Mouse (Mus musculus) stomach, embryonic 14.5 days (tissue): ENCODE results near the gene Atxn7. TPM values are rescaled to one million over a fixed set of nuclear protein-coding genes. Genes with fewer than 3 reads are reported as not detected.

Experiments
- ATAC-seq: fragments of 200-750 bp; cut with Nextera tagmentation; 2 replicates; pipeline ENCODE4 v1.8.0; 2017; ENCODE audit warnings: low read depth, moderate TSS enrichment; ENCODE audit not compliant: insufficient number of reproducible peaks, insufficient read depth, low FRiP score
- H3K27ac ChIP-seq: fragments of 300-500 bp; sonication (generic); 2 replicates; pipeline ENCODE4 v1.5.1; 2014; ENCODE audit warnings: mild to moderate bottlenecking, low read length, moderate library complexity, mixed read lengths
- H3K27me3 ChIP-seq: fragments of 300-500 bp; sonication (generic); 2 replicates; pipeline ENCODE4 v1.6.1; 2014; ENCODE audit warnings: low read length, control low read depth, mixed read lengths; ENCODE audit not compliant: control insufficient read depth, insufficient read depth
- H3K36me3 ChIP-seq: fragments of 300-500 bp; sonication (generic); 2 replicates; pipeline ENCODE4 v1.6.1; 2014; ENCODE audit warnings: mild to moderate bottlenecking, control low read depth, low read length, moderate library complexity, mixed read lengths; ENCODE audit not compliant: control insufficient read depth, insufficient read depth
- H3K4me1 ChIP-seq: fragments of 300-500 bp; sonication (generic); 2 replicates; pipeline ENCODE4 v1.6.1; 2014; ENCODE audit warnings: low read length, control low read depth, mixed read lengths; ENCODE audit not compliant: control insufficient read depth, insufficient read depth
- H3K4me2 ChIP-seq: fragments of 300-500 bp; sonication (generic); replicated peaks from 2 replicates; pipeline ENCODE4 v1.6.1; 2014; ENCODE audit warnings: low read depth, low read length, control low read depth
- H3K4me3 ChIP-seq: fragments of 300-500 bp; sonication (generic); 2 replicates; pipeline ENCODE4 v1.5.1; 2014; ENCODE audit warnings: low read depth, low read length, control low read depth
- H3K9ac ChIP-seq: fragments of 300-500 bp; sonication (generic); replicated peaks from 2 replicates; pipeline ENCODE4 v1.6.1; 2014; ENCODE audit warnings: low read depth, mild to moderate bottlenecking, control low read depth, low read length, moderate library complexity, mixed read lengths
- H3K9me3 ChIP-seq: fragments of 300-500 bp; sonication (generic); 2 replicates; pipeline ENCODE4 v1.6.1; 2016; ENCODE audit warnings: low read depth, low read length, control low read depth; ENCODE audit not compliant: control insufficient read depth
- WGBS: fragments of 180-500 bp; shearing (Covaris S2); extraction: QIAGEN DNeasy Blood & Tissue Kit; methylation state at CpG from one replicate; pipeline ENCODE4 v1.1.7; 2014; 5-methylcytosine and 5-hydroxymethylcytosine counted together
- polyA plus RNA-seq: library from polyadenylated mRNA; unstranded; fragments of >200 nt; fragmentation: Nextera tagmentation; extraction: Ambion mirVana; gene quantifications from 2 replicates; pipeline ENCODE4 v1.2.1, GENCODE M21; 2014

Atxn7 gene
- 7.2 and 8.1 TPM in 2 replicates for polyA plus RNA-seq

- peak; percentile 70 for ATAC-seq
- WGBS: 3% methylated on average over 47 of the region's 56 CpGs
- Histone ChIP-seq H3K4me1 (peaks cover 9% of the 10 kb centered on the region), H3K4me2 (peak within 1 kb of the TSS; percentile 59), H3K27ac (peak within 1 kb of the TSS; percentile 93), H3K36me3 (no peaks in the 10 kb centered on the region), H3K4me3 (peak within 1 kb of the TSS; percentile 76), H3K27me3 (no peaks in the 10 kb centered on the region), H3K9ac (peak within 1 kb of the TSS; percentile 99), H3K9me3 (no peaks in the 10 kb centered on the region)
Measured at GRCm38 (mm10) chr14:13961401-13962112, at the start of gene Atxn7, which contains the start of gene Thoc7. Gene Atxn7, plus strand, starts transcription at chr14:13961440. Gene Thoc7, minus strand, starts transcription at chr14:13961852.

GRCm38 (mm10) chr14:13914387-13915082 lies 46.7 kb upstream of the Atxn7 start, which contains the start of gene Gm281:
Gene Gm281, minus strand, starts transcription at chr14:13914478.
- no peaks in the 10 kb centered on the region for H3K4me1 ChIP-seq
- H3K4me2 ChIP-seq: no peak within 1 kb of the TSS
- no peak within 1 kb of the TSS for H3K9ac ChIP-seq
- ATAC-seq: no peak
- 45% methylated on average over 1 of the region's 1 CpGs for WGBS
- H3K9me3 ChIP-seq: no peaks in the 10 kb centered on the region
- H3K36me3 ChIP-seq: no peaks in the 10 kb centered on the region
- H3K27me3 ChIP-seq: no peaks in the 10 kb centered on the region
- H3K4me3 ChIP-seq: no peak within 1 kb of the TSS
- no peak within 1 kb of the TSS for H3K27ac ChIP-seq

DNA sequence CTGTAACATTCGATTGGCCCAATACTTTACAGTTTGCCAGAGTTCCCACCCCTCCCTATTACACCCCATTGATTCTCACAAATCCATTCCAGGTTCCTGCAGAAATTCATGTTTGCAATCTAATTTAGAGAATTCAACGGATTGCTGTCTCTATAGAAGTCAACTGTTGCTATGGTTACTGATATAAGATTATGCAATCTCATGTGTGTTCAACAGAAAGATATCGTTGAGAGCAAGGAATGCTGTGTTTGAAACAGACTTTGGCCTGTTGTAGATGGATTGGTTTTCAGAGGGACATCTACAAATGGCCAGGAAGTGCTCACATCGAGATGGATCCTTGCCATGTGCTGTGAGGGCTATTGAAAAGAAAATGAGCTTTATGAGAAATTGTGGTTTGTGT lies 46.0 kb upstream of the Atxn7 start:
- H3K27ac ChIP-seq: no peak overlapping the region
- 61% methylated on average over 4 of the region's 4 CpGs for WGBS
- no peak for ATAC-seq
- no peaks in the 10 kb centered on the region for H3K4me1 ChIP-seq
- no peak overlapping the region for H3K9ac ChIP-seq
- H3K4me3 ChIP-seq: no peak overlapping the region
- no peak overlapping the region for H3K4me2 ChIP-seq
- H3K9me3 ChIP-seq: no peaks in the 10 kb centered on the region
- H3K27me3 ChIP-seq: no peaks in the 10 kb centered on the region
- H3K36me3 ChIP-seq: no peaks in the 10 kb centered on the region

DNA sequence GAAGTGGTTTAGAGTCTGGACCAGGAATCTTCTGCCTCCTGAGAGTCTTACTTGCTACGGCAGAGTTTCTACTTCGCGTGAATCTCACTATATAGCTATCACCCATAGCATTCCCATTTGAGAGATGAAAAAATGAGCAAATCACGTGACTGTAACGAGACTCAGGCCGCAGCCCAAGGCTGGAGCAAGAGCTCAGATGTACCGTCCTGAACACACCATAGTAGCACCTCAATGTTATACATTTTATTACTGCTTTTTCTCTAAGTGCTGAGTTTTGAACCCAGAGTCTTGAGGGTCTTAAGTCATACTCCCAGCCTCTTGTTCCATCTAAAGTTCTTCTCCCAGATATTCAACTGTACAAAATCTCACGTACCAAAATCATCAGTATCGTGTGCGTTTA lies 44.0 kb upstream of the Atxn7 start:
- H3K4me2 ChIP-seq: no peak overlapping the region
- H3K4me1 ChIP-seq: no peaks in the 10 kb centered on the region
- no peak overlapping the region for H3K9ac ChIP-seq
- H3K36me3 ChIP-seq: no peaks in the 10 kb centered on the region
- ATAC-seq: no peak
- H3K27me3 ChIP-seq: no peaks in the 10 kb centered on the region
- 89% methylated on average over 10 of the region's 10 CpGs for WGBS
- no peak overlapping the region for H3K27ac ChIP-seq
- no peak overlapping the region for H3K4me3 ChIP-seq
- H3K9me3 ChIP-seq: no peaks in the 10 kb centered on the region

DNA sequence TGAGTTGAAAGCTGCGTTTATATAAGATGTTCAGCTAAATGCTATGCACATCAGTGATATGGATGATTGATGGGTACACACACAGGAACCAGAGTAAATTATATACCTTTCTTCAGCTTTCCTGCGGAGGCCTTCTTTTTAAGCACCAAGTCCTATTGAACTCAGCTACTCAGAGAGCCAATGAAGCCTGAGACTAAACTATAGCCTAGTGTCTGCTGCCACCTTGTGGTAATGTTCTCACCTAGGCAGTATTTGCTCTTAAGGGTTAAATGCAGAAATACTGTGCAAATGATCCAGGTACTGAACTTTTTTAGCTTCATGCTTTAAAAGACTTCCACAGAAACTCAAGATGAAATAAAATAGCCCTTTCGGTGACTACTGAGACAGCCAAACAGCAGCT lies 43.6 kb upstream of the Atxn7 start:
- H3K4me3 ChIP-seq: no peak overlapping the region
- no peaks in the 10 kb centered on the region for H3K4me1 ChIP-seq
- H3K27ac ChIP-seq: no peak overlapping the region
- no peak overlapping the region for H3K4me2 ChIP-seq
- ATAC-seq: peak; percentile 53; the same call in 1 of the 2 replicates
- H3K36me3 ChIP-seq: no peaks in the 10 kb centered on the region
- no peaks in the 10 kb centered on the region for H3K27me3 ChIP-seq
- no peak overlapping the region for H3K9ac ChIP-seq
- 28% methylated on average over 3 of the region's 3 CpGs for WGBS
- no peaks in the 10 kb centered on the region for H3K9me3 ChIP-seq

GRCm38 (mm10) chr14:13933290-13934051 lies 27.8 kb upstream of the Atxn7 start:
- H3K36me3 ChIP-seq: no peaks in the 10 kb centered on the region
- 0 out of 2 replicates have a peak overlapping the region, but pooled peaks have one; percentile 10 for H3K9ac ChIP-seq
- H3K27ac ChIP-seq: no peak overlapping the region
- H3K9me3 ChIP-seq: peaks cover 2% of the 10 kb centered on the region; the same call in 1 of the 2 replicates
- 23% methylated on average over 31 of the region's 31 CpGs for WGBS
- peak; percentile 49; the same call in 1 of the 2 replicates for ATAC-seq
- H3K4me3 ChIP-seq: peak overlapping the region; percentile 21
- peak overlapping the region; percentile 52 for H3K4me2 ChIP-seq
- no peaks in the 10 kb centered on the region for H3K27me3 ChIP-seq
- no peaks in the 10 kb centered on the region for H3K4me1 ChIP-seq

GRCm38 (mm10) chr14:13934052-13934371 lies 27.2 kb upstream of the Atxn7 start:
- Histone ChIP-seq H3K27ac (no peak overlapping the region), H3K9ac (no peak overlapping the region), H3K4me3 (peak overlapping the region; percentile 21; the same call in 1 of the 2 replicates), H3K9me3 (peaks cover 2% of the 10 kb centered on the region; the same call in 1 of the 2 replicates), H3K4me1 (no peaks in the 10 kb centered on the region), H3K27me3 (no peaks in the 10 kb centered on the region), H3K4me2 (peak overlapping the region; percentile 52), H3K36me3 (no peaks in the 10 kb centered on the region)
- WGBS: 34% methylated on average over 5 of the region's 5 CpGs
- no peak for ATAC-seq

DNA sequence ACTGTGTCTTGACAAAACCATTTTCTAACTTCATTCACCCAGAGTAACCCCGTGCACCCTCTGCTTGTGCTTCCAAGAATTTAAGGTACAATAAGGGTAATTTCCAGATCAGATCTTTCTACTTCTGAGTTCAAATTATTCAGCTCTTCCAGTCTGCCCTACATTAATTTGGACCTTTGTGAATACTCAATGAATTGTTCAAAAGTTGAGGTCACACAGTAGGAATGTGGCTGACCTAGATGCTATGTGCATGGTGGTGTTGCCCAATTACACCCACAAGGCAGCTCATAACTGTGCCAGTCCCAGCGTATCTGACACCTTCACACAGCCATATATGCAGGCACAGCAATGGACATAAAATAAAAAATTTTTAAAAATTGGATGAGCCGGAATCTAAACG lies 16.6 kb upstream of the Atxn7 start:
- H3K27me3 ChIP-seq: no peaks in the 10 kb centered on the region
- H3K9me3 ChIP-seq: no peaks in the 10 kb centered on the region
- H3K36me3 ChIP-seq: peaks cover 21% of the 10 kb centered on the region
- no peaks in the 10 kb centered on the region for H3K4me1 ChIP-seq
- H3K27ac ChIP-seq: no peak overlapping the region
- H3K9ac ChIP-seq: no peak overlapping the region
- 90% methylated on average over 4 of the region's 4 CpGs for WGBS
- no peak overlapping the region for H3K4me3 ChIP-seq
- ATAC-seq: no peak
- H3K4me2 ChIP-seq: no peak overlapping the region
